Mouse (Mus musculus): ENCODE data around the gene Catsperz.
"Not testable (repeated sequence)": the region's sequence is repeated elsewhere in the genome, so short reads cannot be mapped to it uniquely, and the experiment has no call there.

Gene Catsperz

DNA sequence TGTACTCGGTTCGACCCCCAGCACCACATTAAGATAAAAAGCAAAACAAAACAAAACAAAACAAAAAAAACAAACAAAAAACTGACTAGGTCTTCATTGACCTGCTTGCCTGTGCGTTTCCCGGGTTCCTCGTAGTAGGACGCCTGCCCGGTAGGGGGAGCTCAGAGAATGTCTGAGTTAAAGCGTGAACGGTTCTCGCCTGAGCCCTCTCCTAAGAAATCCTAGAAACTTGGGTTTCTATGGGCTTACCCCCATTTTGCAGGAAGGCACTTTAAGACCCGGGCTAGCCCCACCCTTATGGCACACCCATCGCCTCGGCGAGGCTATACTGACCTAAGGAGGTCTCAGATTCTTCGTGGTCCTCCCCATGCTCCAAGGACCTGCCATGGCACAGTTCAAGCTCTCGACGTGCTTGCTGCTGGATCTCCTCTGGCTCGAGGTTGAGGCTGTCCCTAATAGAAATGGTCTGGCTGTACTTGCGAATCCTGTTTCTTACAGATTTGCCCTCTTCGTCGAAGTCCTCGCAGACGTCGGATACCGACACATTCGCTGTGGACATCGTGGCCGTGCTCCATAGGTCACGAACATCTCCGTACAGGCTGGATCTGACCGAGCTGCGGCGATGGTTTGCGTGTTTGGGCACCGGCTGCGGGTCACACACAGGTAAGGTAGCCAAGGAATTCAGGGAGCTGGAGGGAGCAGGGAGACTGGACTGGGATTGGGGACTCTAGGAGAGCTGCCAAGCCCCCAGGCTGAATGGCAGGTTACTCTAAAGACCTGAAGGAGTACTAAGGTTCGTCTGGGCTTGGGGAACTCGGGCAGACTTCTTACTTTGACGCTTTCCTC is 496 bp downstream of the Catsperz start:
- peak; percentile 68 for DNase-seq (ENCODE audit: low read depth, low spot score)

DNA sequence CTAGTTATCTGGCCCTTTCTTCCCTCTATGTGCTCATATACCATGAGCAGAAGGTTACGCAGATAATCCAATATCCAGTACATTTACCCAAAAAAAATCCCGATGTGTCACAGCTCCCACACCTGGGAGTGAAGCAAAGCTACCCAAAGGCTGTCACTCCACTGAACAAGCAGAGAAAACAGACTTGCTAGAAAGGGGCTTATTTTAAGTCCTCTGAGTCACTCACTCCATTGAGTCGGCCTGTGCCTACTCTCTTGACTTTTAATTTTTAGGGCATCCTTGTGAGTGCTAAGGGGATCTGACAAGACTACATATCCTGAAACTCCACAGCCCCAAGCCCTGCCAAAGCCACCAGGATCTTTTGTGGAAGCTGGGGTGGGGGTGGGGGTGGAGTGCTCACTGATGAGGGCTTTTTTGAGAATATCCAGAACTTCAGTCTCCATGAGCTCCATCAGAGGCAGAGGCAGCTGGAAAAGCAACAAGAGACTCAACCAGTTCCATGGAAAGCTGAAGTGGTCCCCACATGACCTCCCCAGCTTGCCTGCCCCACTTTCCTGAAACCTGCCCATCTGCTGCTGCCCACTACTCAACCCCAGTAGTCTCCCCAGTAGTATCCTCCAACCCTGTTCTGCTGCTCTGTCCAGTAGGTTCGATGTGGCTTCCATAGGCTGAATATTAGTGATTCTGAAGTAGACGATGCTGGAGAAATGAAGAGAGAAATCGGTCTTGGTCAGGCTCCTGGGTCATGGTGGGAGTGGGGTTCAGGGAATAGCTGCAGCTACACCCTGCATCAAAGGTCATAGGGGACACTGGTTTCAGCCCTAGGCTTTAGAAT is 2.1 kb downstream of the Catsperz start:
- DNase-seq (ENCODE audit: low read depth, low spot score), result no peak

DNA sequence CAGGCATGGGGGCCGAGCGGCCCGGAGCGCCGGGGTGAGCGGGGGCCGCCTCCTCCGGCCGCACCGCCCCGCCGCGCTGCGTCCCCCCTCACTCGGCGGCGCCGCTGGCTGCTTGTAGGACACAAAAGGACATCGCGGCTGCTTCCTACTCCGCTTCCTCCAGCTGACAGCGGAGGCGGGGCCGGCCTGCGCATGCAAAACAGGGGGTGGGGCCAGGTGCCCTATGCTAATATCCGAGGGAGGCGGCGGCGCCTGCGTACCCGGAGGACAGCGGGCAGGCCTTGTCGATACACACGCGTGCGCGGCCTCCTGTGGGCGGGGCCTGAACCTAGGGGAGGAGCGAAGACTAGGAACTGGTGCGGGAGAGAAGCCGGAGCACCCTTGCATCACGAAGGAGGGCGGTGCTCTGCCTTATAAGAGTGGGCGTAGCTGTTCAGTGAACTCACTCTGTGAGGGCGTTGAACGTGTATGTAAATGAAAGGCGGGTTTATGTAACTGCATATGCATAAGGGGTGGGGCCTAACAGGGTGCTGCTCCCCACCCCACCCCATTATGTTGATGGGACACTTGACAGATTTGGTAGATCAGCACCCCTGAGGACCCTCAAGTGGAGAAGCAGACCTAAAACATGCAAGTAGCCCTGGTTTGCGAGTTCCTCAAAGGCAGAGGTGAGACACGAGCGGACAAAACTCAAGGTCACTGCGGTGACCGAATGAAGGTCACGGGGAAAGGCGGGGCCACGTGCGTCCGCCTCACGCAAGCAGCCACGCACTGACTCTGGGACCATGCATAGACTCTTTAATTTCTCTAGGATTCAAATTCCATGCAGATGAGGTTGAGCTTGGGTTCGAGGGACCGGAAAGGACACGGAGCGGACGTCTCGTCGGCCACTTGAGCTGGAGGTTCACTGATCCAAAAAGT is 3.3 kb downstream of the Catsperz start, which contains the start of gene Esrra:
TSS of gene Esrra (minus strand) at position 167 of the 921 bp plus-strand sequence.
- peak; percentile 99 for DNase-seq (ENCODE audit: low read depth, low spot score)

DNA sequence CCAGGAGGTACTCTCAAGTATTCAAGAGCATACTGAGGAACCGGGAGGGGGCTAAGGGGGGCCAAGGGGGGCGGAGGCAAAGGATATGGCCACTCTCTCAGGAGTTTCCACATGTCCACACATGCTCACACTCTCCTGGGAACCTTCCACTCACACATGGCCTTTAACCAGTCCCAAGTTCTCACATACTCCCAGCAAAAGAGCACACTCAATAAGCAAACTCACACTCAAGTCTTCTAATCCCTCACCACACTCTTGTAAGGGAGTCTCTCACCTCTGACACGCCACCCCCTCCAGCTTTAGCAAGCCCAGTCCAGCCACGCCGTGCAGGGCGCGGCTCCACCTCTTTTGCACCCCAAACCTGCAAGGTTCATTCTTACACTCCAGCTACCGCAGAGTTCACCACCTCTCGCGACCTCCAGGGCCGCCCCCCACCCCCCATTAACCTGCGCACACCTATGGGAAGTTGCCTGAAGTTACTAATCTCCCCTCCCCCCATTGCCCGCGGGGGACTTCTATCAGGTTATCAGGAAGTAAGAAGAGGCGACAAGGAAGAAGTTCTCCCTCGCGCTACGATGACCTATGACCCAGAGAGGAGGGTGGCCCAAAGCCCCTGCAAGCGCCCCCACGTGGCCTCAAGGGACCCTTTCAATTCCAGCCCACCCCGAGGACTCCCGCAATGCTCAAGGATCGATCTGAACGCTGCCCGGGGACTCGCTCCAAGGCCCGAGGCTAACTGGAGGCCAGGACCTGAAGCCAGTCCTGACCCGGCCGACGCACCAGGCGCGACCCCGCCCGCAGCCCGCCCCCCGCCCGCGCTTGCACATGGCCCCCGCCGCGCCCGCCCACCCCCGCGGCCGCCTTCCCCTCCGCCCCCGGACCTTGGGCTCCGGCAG is 4.2 kb downstream of the Catsperz start:
- DNase-seq (ENCODE audit: low read depth, low spot score), result no peak

DNA sequence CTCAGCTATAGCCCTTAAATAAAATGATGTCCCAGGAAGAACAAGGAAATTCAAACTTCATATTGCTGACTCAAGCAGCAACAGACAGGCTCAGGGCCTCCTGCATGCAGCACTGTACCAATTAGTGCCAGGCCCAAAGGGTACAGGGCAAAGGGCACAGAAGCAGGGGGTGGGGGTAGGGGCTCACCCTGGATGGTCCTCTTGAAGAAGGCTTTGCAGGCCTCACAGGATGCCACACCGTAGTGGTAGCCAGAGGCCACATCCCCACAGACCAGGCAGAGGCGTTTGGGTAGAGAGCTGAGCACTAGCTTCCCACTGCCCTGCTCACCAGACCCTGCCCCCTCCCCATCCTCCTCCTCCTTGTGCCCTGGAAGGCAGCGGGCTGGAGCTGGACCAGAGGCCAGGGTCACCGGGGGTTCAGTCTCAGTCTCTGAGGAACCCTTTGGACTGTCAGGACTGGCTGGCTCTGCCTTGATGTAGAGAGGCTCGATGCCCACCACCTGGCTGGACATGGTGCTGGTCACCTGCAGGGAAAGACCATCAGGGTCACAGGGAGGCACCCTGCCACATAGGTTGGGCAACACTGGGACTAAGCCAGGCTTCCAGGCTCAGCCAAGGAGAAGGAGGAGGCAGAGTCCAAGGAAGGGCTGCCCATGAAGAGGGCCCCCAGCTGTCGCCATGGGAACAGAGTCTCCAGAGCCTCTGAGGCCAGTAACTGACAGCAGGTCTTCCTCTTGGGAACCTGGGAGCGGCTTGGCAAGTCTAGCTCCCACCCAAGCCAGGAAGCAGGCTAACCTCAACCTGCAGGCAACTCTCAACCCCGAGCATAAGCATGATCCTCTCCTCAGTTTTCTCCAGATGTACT is 5.1 kb downstream of the Catsperz start:
- DNase-seq (ENCODE audit: low read depth, low spot score), result no peak

DNA sequence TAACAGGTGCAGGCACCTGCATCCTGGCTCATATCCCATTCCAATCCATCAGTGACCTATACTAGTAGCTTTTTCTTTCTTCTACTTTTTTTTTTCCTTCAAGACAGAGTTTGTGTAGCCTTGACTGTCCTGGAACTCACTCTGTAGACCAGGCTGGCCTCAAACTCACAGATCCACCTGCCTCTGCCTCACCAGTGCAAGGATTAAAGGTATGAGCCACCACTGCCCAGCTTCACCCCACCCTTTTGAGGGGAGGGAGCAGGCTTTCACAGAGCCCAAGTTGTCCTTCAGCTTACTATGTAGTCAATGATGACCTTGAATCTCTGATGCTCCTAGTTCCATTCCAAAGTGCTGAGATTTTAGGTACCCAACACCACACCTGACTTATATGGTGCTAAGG is 5.7 kb downstream of the Catsperz start:
- DNase-seq (ENCODE audit: low read depth, low spot score), result no peak

DNA sequence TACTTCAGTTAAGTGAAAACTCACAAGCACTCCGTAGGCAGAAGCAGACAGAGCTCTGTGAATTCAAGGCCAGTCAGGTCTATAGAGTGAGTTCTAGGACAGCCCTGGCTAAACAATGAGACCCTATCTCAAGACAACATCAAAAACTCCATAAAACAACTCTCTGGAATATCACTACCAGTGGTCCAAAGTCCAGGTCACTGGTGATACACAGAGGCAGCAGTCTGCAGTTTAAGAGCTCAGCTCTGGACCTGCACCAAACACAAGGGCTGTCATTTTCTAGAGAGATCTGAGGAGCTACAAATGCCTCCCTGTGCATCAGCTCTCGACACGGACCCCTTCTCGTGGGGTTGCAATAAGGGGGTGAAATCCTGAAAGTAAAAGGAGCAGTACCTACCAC is 6.9 kb downstream of the Catsperz start:
- no peak for DNase-seq (ENCODE audit: low read depth, low spot score)

DNA sequence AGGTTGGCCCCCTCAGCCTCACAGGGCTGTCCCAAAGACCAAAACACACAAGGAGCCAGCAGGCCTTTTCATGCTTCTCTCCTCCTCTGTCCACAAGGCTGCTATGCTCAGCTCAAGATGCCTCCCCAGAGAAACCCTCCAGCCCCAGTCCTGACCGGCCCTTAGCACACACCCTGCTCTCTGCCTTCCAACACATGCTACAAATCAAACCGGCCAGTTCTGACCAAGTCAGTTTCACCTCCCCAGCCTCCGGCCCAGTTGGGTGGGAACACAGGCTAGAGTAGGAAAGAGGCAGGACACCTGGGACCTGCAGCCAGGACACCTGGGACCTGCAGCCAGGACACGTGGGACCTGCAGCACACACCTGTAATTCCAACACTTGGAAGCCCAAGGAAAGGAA is 8.7 kb downstream of the Catsperz start:
- no peak for DNase-seq (ENCODE audit: low read depth, low spot score)

DNA sequence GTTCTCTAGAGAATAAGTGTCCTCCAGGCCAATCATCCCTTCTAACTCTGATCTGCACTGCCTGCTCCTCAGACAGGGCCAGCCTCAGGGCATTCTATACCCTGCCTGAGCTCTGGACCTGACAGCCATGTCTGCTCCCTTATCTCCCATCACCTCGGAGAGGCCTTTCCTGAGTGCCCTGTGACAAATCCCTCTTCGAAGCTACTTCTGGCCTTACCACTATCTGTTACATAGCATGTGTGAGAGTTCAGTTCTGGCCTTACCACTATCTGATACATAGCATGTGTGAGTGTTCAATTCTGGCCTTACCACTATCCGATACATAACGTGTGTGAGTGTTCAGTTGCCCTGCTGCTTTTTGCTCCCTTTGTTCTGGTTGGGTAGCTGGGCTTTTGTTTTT is 9.9 kb downstream of the Catsperz start:
- DNase-seq (ENCODE audit: low read depth, low spot score), result no peak

DNA sequence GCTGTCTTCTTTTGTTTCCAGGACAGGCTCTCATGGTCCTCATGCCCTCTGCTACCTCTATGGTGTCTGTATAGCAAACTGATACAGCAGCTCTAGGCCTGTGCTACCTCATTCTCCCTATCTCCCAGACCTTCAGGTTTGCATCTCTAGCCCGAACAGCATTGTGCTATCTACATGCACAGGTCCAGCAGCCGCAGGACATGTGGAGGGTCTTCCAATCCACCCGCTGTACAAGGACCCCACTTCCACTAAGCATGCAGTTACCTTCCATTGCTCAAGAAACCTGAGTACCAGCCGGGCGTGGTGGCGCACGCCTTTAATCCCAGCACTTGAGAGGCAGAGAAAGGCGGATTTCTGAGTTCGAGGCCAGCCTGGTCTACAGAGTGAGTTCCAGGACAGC is 10.6 kb downstream of the Catsperz start:
- DNase-seq (ENCODE audit: low read depth, low spot score), result no peak

DNA sequence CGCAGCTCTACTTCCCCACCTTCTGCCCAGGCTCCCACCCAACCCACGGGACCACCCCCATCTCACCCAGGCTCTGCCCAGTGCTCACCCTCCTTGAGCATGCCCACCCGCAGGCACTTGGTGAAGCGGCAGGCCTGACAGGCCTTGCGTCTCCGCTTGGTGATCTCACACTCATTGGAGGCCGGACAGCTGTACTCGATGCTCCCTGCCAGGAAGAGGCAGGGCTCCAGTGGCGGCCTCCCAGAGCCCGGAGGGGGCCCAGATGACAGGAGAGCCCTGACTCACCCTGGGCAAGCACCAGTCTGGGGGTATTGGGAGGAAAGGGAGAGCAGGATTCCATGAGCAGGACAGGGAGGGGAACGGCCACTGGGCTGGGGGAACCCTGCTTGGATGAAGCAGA is 11.2 kb downstream of the Catsperz start:
- no peak for DNase-seq (ENCODE audit: low read depth, low spot score)

DNA sequence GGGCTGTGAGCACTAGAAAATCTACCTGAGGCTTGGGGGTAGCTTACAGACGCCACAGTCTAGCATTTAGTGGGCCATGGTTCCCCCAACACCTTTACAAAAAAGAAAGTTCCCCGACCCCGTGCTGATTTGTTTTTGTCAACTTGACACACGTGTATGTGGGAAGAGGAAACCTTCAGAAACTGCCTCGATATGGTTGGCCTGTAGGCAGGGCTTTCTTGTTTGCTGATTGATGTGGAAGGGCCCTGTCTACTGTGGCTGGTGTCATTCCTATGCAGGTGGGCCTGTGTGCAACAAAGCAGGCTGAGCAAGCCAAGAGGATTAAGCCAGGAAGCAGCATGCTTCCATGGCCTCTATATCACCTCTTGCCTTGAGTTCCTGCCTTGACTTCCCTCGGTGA is 12.1 kb downstream of the Catsperz start:
- DNase-seq (ENCODE audit: low read depth, low spot score), result no peak

DNA sequence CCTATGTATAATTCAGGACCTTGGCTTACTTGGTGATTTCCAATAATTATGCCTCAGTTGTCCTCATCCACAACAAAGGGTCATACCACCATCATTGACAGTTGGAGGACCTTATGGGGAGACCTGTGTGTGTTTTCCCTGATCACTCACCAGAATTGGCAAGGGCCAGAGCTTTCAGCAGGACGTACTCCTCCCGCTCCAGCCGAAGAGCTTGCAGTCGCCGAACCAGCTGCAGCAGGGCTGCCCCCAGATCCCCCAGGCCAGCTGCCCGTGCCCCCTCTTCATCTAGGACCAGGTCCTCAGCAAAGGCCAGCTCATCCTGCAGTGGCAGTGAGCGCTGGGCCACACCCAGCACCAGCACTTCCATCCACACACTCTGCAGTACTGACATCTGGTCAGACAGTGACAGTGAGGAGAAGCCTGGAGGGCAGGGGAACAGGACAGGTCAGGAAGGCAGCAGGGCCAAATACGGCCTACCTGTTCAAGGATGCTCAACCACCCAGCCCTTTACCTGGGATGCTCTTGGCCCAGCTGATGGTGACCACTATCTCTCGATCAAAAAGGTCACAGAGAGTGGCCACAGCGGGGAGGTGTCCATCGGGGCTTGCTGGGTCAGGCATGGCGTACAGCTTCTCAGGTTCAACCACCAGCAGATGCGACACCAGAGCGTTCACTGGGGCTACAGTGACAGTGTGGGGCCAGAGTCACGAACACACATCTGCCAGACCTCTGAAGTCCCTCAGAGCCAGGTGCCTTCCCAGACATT is 12.8 kb downstream of the Catsperz start:
- no peak for DNase-seq (ENCODE audit: low read depth, low spot score)

DNA sequence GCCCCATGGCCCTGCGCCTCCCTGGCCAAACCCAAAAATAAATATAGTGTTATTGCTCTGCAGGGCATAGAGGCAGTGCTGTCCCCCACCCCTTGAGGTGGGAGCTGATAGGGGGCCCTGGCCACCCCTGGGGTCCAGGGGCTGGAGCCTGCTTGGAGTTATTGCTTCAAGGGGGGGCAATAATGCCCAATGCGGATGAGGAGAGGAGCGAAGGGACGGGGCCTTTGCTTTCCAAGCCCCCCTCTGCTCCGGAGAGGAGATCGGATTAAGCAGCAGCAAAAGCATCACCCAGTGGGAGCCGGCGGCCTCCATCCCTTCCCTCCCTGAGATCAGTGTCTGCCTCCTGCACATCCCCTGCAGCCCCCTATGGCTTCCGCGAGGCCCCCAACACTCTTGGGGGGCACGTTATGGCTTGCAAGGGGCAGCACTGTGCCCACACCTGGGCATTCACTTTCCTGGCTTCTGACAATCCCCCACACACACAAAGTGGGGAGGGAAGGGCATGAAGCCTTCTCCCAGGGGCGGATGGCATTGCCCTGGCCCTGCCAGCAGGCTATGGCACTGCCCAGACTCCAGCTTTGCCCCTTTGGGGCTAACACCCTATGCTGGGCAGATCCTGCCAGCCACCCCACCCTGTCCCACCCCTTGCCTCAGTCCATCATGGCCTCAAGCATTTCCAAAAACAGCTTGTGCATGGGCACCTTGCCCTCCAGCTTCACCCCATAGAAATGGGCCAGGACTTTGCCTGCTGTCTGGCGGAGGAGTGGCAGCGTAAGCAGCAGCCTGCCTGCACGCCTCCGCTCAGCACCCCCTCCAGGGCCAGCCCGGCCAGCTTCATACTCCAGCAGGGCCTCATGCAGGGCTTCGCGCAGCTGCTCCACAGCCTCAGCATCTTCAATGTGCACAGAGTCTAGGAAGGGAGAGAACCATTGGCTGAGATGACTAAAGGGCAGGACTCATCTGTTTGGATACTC is 13.8 kb downstream of the Catsperz start:
- DNase-seq (ENCODE audit: low read depth, low spot score), result no peak

DNA sequence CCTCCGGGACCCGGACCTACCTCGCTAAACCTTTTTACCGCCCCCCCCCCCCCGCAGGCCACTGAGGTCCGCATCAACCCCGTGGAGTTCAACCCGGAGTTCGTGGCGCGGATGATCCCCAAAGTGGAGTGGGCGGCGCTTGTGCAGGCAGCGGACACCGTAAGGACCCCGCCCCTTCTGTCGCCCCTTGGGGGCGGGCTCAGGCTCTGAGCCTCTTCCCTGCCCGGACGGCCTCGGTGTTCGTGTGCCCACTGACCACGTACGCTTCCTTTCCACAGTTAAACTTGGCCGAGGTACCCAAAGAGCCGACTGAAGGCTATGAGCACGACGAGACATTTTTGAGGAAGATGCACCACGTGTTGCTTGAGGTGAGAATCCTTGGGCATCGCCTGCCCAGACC is 14.9 kb downstream of the Catsperz start:
- DNase-seq (ENCODE audit: low read depth, low spot score), result not testable (repeated sequence)

DNA sequence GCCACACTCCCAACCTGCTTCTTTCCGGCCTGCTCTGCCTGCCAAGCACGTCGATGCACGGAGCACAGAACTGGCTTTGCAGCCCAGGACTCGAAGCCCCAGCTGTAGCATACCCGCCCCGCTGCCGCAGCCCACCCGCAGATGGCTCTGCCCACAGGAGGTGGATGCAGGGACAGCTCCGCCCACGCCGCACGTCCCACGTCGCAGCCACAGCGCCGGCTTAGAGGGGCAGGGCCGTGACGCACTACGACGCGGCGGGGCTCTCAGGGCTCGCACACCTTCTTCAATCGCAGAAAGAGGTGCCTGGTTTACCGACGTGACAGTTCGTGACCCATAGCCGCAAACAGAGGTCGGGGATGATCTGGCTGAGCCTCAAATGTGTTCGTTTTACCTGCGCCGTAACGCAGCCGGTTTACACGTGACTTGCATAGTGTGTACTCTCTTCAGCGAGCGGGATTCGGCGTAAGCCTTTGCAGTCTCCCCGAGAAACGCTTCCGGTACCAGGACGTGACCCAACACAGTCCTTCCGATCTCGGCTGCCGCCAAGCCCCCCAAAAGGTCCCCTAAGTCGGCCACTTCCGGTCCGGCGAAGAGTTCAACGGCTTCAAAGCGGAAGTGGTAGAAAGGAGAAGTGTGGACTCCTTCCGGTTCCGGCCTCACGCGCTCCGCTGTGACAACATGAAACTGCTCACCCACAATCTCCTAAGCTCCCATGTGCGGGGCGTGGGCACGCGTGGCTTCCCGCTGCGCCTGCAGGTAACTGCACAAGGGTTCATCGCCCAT is 15.5 kb downstream of the Catsperz start, which contains the start of the genes Trmt112 and Prdx5:
TSS of gene Trmt112 (plus strand) at position 192 of the 783 bp plus-strand sequence.
TSS of gene Prdx5 (minus strand) at position 600 of the 783 bp plus-strand sequence.
- peak; percentile 94 for DNase-seq (ENCODE audit: low read depth, low spot score)

DNA sequence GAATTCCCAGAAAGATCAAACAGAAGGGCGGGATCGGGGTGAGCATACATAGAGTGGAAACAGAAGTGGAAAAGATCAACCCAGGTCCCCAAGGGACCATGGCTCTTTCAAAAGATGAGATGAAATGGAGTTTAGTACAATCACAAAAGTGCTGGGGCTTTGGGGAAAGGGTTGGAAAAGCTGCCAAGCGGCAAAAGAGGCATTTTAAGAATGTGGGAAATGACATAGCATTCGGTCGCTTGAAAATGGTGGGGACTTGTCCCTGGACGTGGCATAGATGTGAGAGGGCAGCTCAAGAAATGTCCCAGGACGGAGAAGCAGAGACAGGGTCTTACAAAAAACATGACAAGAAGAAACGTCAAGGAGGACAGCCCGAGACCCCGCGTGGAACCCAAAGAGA is 16.2 kb downstream of the Catsperz start:
- DNase-seq (ENCODE audit: low read depth, low spot score), result no peak
